Mouse (Mus musculus) embryonic fibroblast, embryonic 13.5 days (primary cell): ENCODE data around the gene Cux1. TPM values are rescaled to one million over a fixed set of nuclear protein-coding genes. Genes with fewer than 3 reads are reported as not detected.
"Not testable (repeated sequence)": the region's sequence is repeated elsewhere in the genome, so short reads cannot be mapped to it uniquely, and the experiment has no call there.

Source experiments
- H3K27ac ChIP-seq: 2 replicates; pipeline ENCODE4 v1.5.1; 2012; ENCODE audit warnings: low read length, control low read depth, inconsistent platforms; ENCODE audit not compliant: insufficient read depth
- H3K4me1 ChIP-seq: 2 replicates; pipeline ENCODE4 v1.6.1; 2011; ENCODE audit warnings: low read length; ENCODE audit not compliant: control insufficient read depth, insufficient read depth
- H3K4me3 ChIP-seq: 2 replicates; pipeline ENCODE4 v1.5.1; 2011; ENCODE audit warnings: mild to moderate bottlenecking, control low read depth, low read length; ENCODE audit not compliant: insufficient read depth
- CTCF ChIP-seq: IDR thresholded peaks from 2 replicates; pipeline ENCODE4 v1.5.1; 2011; ENCODE audit warnings: mild to moderate bottlenecking, control low read depth, low read length, moderate library complexity, borderline replicate concordance; ENCODE audit not compliant: insufficient read depth
- POLR2A ChIP-seq: IDR thresholded peaks from 2 replicates; pipeline ENCODE4 v1.6.1; 2011; ENCODE audit warnings: low read depth, mild to moderate bottlenecking, control low read depth, low read length, moderate library complexity
- polyA plus RNA-seq: library from polyadenylated mRNA; stranded (reverse); fragments of >200 nt; gene quantifications from 2 replicates; pipeline ENCODE4 v1.2.4, GENCODE M21; 2011; ENCODE audit warnings: low read depth; ENCODE audit not compliant: missing spikeins, insufficient read length

Cux1 gene
- polyA plus RNA-seq, 1 experiment: 48.4 TPM

GRCm38 (mm10) chr5:136217004-136217665 lies 350.2 kb downstream of the Cux1 start:
- Histone ChIP-seq H3K27ac (no peak overlapping the region), H3K4me1 (no peaks in the 10 kb centered on the region), H3K4me3 (no peak overlapping the region)
- no peak for TF ChIP-seq CTCF
- no peak for TF ChIP-seq POLR2A

- TF ChIP-seq POLR2A: no peak
- no peak for TF ChIP-seq CTCF
- Histone ChIP-seq H3K4me3 (no peak overlapping the region), H3K27ac (no peak overlapping the region), H3K4me1 (no peaks in the 10 kb centered on the region)
Measured at GRCm38 (mm10) chr5:136215958-136216357, 351.3 kb downstream of the Cux1 start.

GRCm38 (mm10) chr5:136215211-136215610 lies 352.1 kb downstream of the Cux1 start:
- Histone ChIP-seq H3K27ac (no peak overlapping the region), H3K4me3 (no peak overlapping the region), H3K4me1 (no peaks in the 10 kb centered on the region)
- TF ChIP-seq CTCF (no peak), POLR2A (no peak)

- Histone ChIP-seq H3K4me1 (no peaks in the 10 kb centered on the region), H3K27ac (no peak overlapping the region), H3K4me3 (no peak overlapping the region)
- TF ChIP-seq POLR2A (no peak), CTCF (no peak)
Measured at GRCm38 (mm10) chr5:136213716-136214115, 353.6 kb downstream of the Cux1 start.

- Histone ChIP-seq H3K4me1 (no peaks in the 10 kb centered on the region), H3K27ac (no peak overlapping the region), H3K4me3 (no peak overlapping the region)
- TF ChIP-seq POLR2A (no peak), CTCF (no peak)
Measured at GRCm38 (mm10) chr5:136212716-136213115, 354.6 kb downstream of the Cux1 start.

GRCm38 (mm10) chr5:136211341-136212102 lies 355.8 kb downstream of the Cux1 start:
- not testable (repeated sequence) for H3K27ac ChIP-seq, H3K4me1 ChIP-seq, H3K4me3 ChIP-seq

GRCm38 (mm10) chr5:136210549-136210948 lies 356.7 kb downstream of the Cux1 start:
- TF ChIP-seq POLR2A (no peak), CTCF (no peak)
- Histone ChIP-seq H3K4me1 (no peaks in the 10 kb centered on the region), H3K4me3 (no peak overlapping the region), H3K27ac (no peak overlapping the region)

- no peak overlapping the region for H3K4me3 ChIP-seq
- TF ChIP-seq CTCF: peak; percentile 58; the same call in 1 of the 2 replicates
- no peak for TF ChIP-seq POLR2A
- no peak overlapping the region for H3K27ac ChIP-seq
- H3K4me1 ChIP-seq: no peaks in the 10 kb centered on the region
Measured at GRCm38 (mm10) chr5:136201832-136202231, 365.5 kb downstream of the Cux1 start.

- Histone ChIP-seq H3K4me1 (no peaks in the 10 kb centered on the region), H3K27ac (peak overlapping the region; percentile 3; the same call in 1 of the 2 replicates), H3K4me3 (peak overlapping the region; percentile 90)
- TF ChIP-seq POLR2A: no peak
- no peak for TF ChIP-seq CTCF
Measured at GRCm38 (mm10) chr5:136199526-136199925, 367.8 kb downstream of the Cux1 start.
